Mouse (Mus musculus) heart, embryonic 14.5 days (tissue): ENCODE data around the gene Thoc6. TPM values are rescaled to one million over a fixed set of nuclear protein-coding genes. Genes with fewer than 3 reads are reported as not detected.

Experiments used
- ATAC-seq: fragments of 200-750 bp; cut with Nextera tagmentation; 2 replicates; pipeline ENCODE4 v1.8.0; 2017; ENCODE audit warnings: low read depth, moderate TSS enrichment; ENCODE audit not compliant: insufficient number of reproducible peaks, insufficient read depth, low FRiP score
- H3K27ac ChIP-seq, 2 experiments: fragments of 200-500 bp in 1 of 2; fragments of 300-500 bp in 1 of 2; sonication (generic) in 1 of 2; replicated peaks in 1 of 2; 2 replicates each; pipeline ENCODE4 v1.5.1; 2012 to 2014; ENCODE audit warnings: low read depth in 2 of 2, low read length in 2 of 2, control low read depth in 1 of 2, mild to moderate bottlenecking in 1 of 2, mixed read lengths in 1 of 2; ENCODE audit not compliant: control insufficient read depth in 1 of 2, insufficient read depth in 1 of 2
- H3K27me3 ChIP-seq: fragments of 300-500 bp; sonication (generic); 2 replicates; pipeline ENCODE4 v1.6.1; 2014; ENCODE audit warnings: mild to moderate bottlenecking, low read length, control low read depth; ENCODE audit not compliant: control insufficient read depth, insufficient read depth
- H3K36me3 ChIP-seq: fragments of 300-500 bp; sonication (generic); 2 replicates; pipeline ENCODE4 v1.6.1; 2014; ENCODE audit warnings: mild to moderate bottlenecking, control low read depth, low read length, mixed read lengths; ENCODE audit not compliant: control insufficient read depth, insufficient read depth
- H3K4me1 ChIP-seq, 2 experiments: fragments of 200-500 bp in 1 of 2; fragments of 300-500 bp in 1 of 2; sonication (generic) in 1 of 2; 2 replicates each; pipeline ENCODE4 v1.6.1; 2012 to 2014; ENCODE audit warnings: low read length in 2 of 2, control low read depth in 1 of 2, mixed read lengths in 1 of 2; ENCODE audit not compliant: control insufficient read depth in 2 of 2, insufficient read depth in 2 of 2
- H3K4me2 ChIP-seq: fragments of 300-500 bp; sonication (generic); 2 replicates; pipeline ENCODE4 v1.6.1; 2014; ENCODE audit warnings: mild to moderate bottlenecking, low read length
- H3K4me3 ChIP-seq, 2 experiments: fragments of 200-500 bp in 1 of 2; fragments of 300-500 bp in 1 of 2; sonication (generic) in 1 of 2; 2 replicates each; pipeline ENCODE4 v1.5.1; 2012 to 2014; ENCODE audit warnings: low read length in 2 of 2, mild to moderate bottlenecking in 2 of 2, control low read depth in 1 of 2, low read depth in 1 of 2, moderate library complexity in 1 of 2; ENCODE audit not compliant: control insufficient read depth in 1 of 2, insufficient read depth in 1 of 2
- H3K9ac ChIP-seq: fragments of 300-500 bp; sonication (generic); 2 replicates; pipeline ENCODE4 v1.6.1; 2014; ENCODE audit warnings: mild to moderate bottlenecking, low read length
- H3K9me3 ChIP-seq: fragments of 300-500 bp; sonication (generic); 2 replicates; pipeline ENCODE4 v1.6.1; 2016; ENCODE audit warnings: low read length, control low read depth; ENCODE audit not compliant: control insufficient read depth
- WGBS: fragments of 180-500 bp; shearing (Covaris S2); extraction: QIAGEN DNeasy Blood & Tissue Kit; methylation state at CpG from one replicate; pipeline ENCODE4 v1.1.7; 2014; 5-methylcytosine and 5-hydroxymethylcytosine counted together
- polyA plus RNA-seq: library from polyadenylated mRNA; unstranded; fragments of >200 nt; fragmentation: Nextera tagmentation; extraction: Ambion mirVana; gene quantifications from 2 replicates; pipeline ENCODE4 v1.2.1, GENCODE M21; 2014

The Thoc6 gene
- polyA plus RNA-seq: 31.1 and 35.0 TPM in 2 replicates

- peaks cover 9% of the 10 kb centered on the region for H3K27me3 ChIP-seq
- H3K27ac ChIP-seq: peak within 1 kb of the TSS; percentile 97 to 99
- peaks cover 21% of the 10 kb centered on the region for H3K36me3 ChIP-seq
- peak within 1 kb of the TSS; percentile 85 for H3K4me2 ChIP-seq
- H3K9me3 ChIP-seq: no peaks in the 10 kb centered on the region
- 0% methylated on average over 45 of the region's 45 CpGs for WGBS
- H3K4me3 ChIP-seq: peak within 1 kb of the TSS; percentile 72 to 95
- peak; percentile 85 for ATAC-seq
- peak within 1 kb of the TSS; percentile 91 for H3K9ac ChIP-seq
- peaks cover 12 to 34% of the 10 kb centered on the region in 2 experiments for H3K4me1 ChIP-seq
These were observed at the start of gene Thoc6, which contains the start of gene Hcfc1r1 for GRCm38 (mm10) chr17:23673424-23674073. Thoc6 (minus strand) TSS chr17:23673882. Hcfc1r1 (plus strand) TSS chr17:23673596.

- peaks cover 4 to 9% of the 10 kb centered on the region in 2 experiments; a peak in 3 of 4 replicates for H3K4me1 ChIP-seq
- ATAC-seq: no peak
- no peak within 1 kb of the TSS for H3K9ac ChIP-seq
- H3K27me3 ChIP-seq: no peaks in the 10 kb centered on the region
- H3K4me3 ChIP-seq: no peak within 1 kb of the TSS
- no peaks in the 10 kb centered on the region for H3K9me3 ChIP-seq
- no peaks in the 10 kb centered on the region for H3K36me3 ChIP-seq
- no peak within 1 kb of the TSS for H3K4me2 ChIP-seq
- 48% methylated on average over 7 of the region's 7 CpGs for WGBS
- H3K27ac ChIP-seq: no peak within 1 kb of the TSS
These were observed 48.9 kb upstream of the Thoc6 start, which contains the start of gene 1520401A03Rik for GRCm38 (mm10) chr17:23722376-23723125. 1520401A03Rik (minus strand) TSS chr17:23722783.

- H3K27me3 ChIP-seq: no peaks in the 10 kb centered on the region
- no peak overlapping the region for H3K9ac ChIP-seq
- ATAC-seq: no peak
- H3K4me1 ChIP-seq: peaks cover 3 to 4% of the 10 kb centered on the region in 2 experiments; a peak in 2 of 4 replicates
- H3K4me3 ChIP-seq: no peak overlapping the region
- no peak overlapping the region for H3K4me2 ChIP-seq
- no peaks in the 10 kb centered on the region for H3K36me3 ChIP-seq
- no peaks in the 10 kb centered on the region for H3K9me3 ChIP-seq
- 85% methylated on average over 2 of the region's 2 CpGs for WGBS
- H3K27ac ChIP-seq: no peak overlapping the region
These were observed 48.2 kb upstream of the Thoc6 start for GRCm38 (mm10) chr17:23721886-23722285.

- no peak overlapping the region for H3K4me2 ChIP-seq
- no peak overlapping the region for H3K27ac ChIP-seq
- no peak for ATAC-seq
- H3K4me1 ChIP-seq: no peaks in the 10 kb centered on the region
- WGBS: 43% methylated on average over 1 of the region's 1 CpGs
- no peaks in the 10 kb centered on the region for H3K27me3 ChIP-seq
- no peak overlapping the region for H3K4me3 ChIP-seq
- no peak overlapping the region for H3K9ac ChIP-seq
- no peaks in the 10 kb centered on the region for H3K9me3 ChIP-seq
- H3K36me3 ChIP-seq: no peaks in the 10 kb centered on the region
These were observed 45.8 kb upstream of the Thoc6 start for GRCm38 (mm10) chr17:23719455-23719854.

GRCm38 (mm10) chr17:23717003-23717402 lies 43.3 kb upstream of the Thoc6 start:
- Histone ChIP-seq H3K4me2 (no peak overlapping the region), H3K9ac (no peak overlapping the region), H3K4me3 (no peak overlapping the region), H3K27me3 (no peaks in the 10 kb centered on the region), H3K9me3 (no peaks in the 10 kb centered on the region), H3K27ac (no peak overlapping the region), H3K36me3 (no peaks in the 10 kb centered on the region), H3K4me1 (no peaks in the 10 kb centered on the region)
- 35% methylated on average over 2 of the region's 2 CpGs for WGBS
- ATAC-seq: no peak

- Histone ChIP-seq H3K4me2 (no peak overlapping the region), H3K4me3 (no peak overlapping the region), H3K9me3 (no peaks in the 10 kb centered on the region), H3K27ac (no peak overlapping the region), H3K9ac (no peak overlapping the region), H3K27me3 (peaks cover 19% of the 10 kb centered on the region; the same call in 1 of the 2 replicates), H3K36me3 (no peaks in the 10 kb centered on the region), H3K4me1 (no peaks in the 10 kb centered on the region)
- no peak for ATAC-seq
- WGBS: 0% methylated on average over 3 of the region's 3 CpGs
These were observed 32.5 kb upstream of the Thoc6 start for GRCm38 (mm10) chr17:23706212-23706611.

GRCm38 (mm10) chr17:23705525-23706104 lies 31.9 kb upstream of the Thoc6 start:
- peaks cover 23% of the 10 kb centered on the region; the same call in 1 of the 2 replicates for H3K27me3 ChIP-seq

More at GRCm38 (mm10) chr17:23705525-23706104, 31.9 kb upstream of the Thoc6 start:
- H3K4me3 ChIP-seq: no peak overlapping the region
- WGBS: 65% methylated on average over 7 of the region's 7 CpGs
- no peaks in the 10 kb centered on the region for H3K9me3 ChIP-seq
- no peak for ATAC-seq
- H3K4me2 ChIP-seq: no peak overlapping the region
- H3K27ac ChIP-seq: no peak overlapping the region
- no peaks in the 10 kb centered on the region for H3K36me3 ChIP-seq
- no peak overlapping the region for H3K9ac ChIP-seq
- H3K4me1 ChIP-seq: no peaks in the 10 kb centered on the region
